Mouse (Mus musculus): ENCODE measurements around the gene Map3k15.

DNA sequence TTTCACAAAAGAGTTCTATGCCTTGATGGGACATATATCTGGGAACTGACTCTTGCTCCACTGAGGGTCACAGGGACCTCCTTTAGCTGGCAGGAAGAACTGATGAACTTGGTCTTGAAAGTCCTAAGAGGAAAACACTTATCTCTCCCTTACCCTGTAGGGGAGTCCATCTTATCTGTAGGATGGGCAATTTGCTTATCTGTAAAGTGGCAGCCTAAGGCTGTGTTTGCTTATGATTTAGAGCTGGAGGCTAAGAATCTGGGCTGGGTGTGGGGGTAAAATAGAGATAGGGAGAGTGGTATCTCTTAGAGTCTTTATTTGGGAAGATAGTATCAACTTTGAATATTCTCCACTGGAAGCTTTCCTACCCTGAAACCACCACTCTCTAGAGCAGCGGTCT, 125.5 kb downstream of the Map3k15 start:
- TF ChIP-seq CTCF (conservative IDR thresholded peaks at IDR 0.05; ENCODE audit: insufficient read depth, insufficient read length, low read depth, low read length) (no peak), POLR2A (IDR thresholded peaks at IDR 0.05; ENCODE audit: low read depth, low read length) (no peak)
